Mouse (Mus musculus): Measurements from ENCODE around the gene Maz. TPM values are rescaled to one million over a fixed set of nuclear protein-coding genes. Genes with fewer than 3 reads are reported as not detected.

Maz gene
- polyA plus RNA-seq, 1 experiment from 2014 or later = 78.0 TPM

- Histone ChIP-seq H3K4me2 (no peak overlapping the region), H3K36me3 (replicated peaks) (0 out of 2 replicates have a peak, but pooled peaks cover 2% of the 10 kb centered on the region), H3K4me1 (no peaks in the 10 kb centered on the region), H3K27me3 (replicated peaks) (no peaks in the 10 kb centered on the region), H3K4me3 (no peak overlapping the region), H3K27ac (no peak overlapping the region), H3K9me3 (no peaks in the 10 kb centered on the region), H3K9ac (no peak overlapping the region)
- no peak for ATAC-seq (replicated peaks)
- WGBS = 41% methylated on average over 9 of the region's 9 CpGs
Measured at GRCm38 (mm10) chr7:126986319-126986718, 40.5 kb downstream of the Maz start.

DNA sequence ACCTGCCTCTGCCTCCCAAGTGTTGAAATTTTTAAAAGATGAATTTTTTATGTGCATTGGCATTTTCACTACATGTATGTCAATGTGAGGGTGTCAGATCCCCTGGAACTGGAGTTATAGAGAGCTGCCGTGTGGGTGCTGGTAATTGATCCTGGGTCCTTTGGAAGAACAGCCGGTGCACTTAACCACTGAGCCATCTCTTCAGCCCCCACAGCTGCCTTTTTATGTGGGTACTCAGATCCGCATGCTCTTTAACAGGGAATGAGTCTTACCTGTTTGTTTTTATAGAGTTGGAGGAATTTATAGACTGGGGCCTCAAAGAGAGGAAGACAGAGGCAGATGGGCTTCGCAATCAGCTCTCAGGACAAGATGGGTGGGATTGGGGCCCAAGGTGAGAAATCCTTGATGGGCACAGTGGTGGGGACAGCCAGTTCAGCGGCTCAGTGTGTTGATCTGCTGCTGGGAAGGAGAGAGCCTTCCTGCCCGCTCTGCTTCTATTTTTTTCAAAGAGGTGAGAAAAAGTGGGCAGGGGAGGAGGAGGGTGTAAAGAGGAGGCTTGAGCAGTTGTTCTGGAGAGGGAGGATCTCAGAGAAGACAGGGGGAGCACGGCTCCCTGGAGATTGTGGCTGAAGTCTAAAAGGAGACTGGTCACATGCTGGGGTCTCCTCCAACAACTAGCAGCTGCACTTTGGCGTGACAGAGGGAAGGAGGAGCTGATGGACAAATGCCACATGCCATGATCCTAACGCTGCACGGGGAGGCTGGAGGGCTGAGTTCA is 42.0 kb downstream of the Maz start:
- Histone ChIP-seq H3K9ac (no peak overlapping the region), H3K9me3 (no peaks in the 10 kb centered on the region), H3K27ac (no peak overlapping the region), H3K4me3 (no peak overlapping the region), H3K27me3 (replicated peaks) (no peaks in the 10 kb centered on the region), H3K4me1 (no peaks in the 10 kb centered on the region), H3K4me2 (no peak overlapping the region), H3K36me3 (replicated peaks) (peaks cover 7% of the 10 kb centered on the region; the same call in 1 of the 2 replicates)
- no peak for ATAC-seq (replicated peaks)
- 65% methylated on average over 10 of the region's 10 CpGs for WGBS

DNA sequence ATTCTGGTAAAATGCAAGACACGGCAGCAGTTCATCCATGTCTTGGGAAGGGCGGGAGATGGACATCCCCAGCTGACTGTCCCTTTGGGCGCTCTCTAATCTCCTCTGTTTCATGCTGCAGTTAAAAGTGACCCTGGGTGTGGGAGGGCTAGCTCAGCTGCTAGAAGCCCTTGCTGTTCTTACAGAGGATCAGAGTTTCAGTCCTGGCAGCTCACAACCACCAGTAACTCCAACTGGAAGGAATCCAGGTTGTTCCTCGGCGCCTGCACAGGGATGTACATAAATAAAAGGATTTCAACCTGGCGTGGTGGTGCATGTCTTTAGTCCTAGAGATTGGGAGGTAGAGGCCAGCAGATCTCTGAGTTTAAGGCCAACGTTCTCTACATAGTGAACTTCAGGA is 43.7 kb downstream of the Maz start:
- Histone ChIP-seq H3K36me3 (replicated peaks) (peaks cover 24% of the 10 kb centered on the region; the same call in 1 of the 2 replicates), H3K9ac (no peak overlapping the region), H3K27ac (no peak overlapping the region), H3K27me3 (replicated peaks) (no peaks in the 10 kb centered on the region), H3K9me3 (no peaks in the 10 kb centered on the region), H3K4me1 (peaks cover 4% of the 10 kb centered on the region; the same call in 1 of the 2 replicates), H3K4me3 (no peak overlapping the region), H3K4me2 (no peak overlapping the region)
- ATAC-seq (replicated peaks) = no peak
- 88% methylated on average over 7 of the region's 7 CpGs for WGBS

- no peak for ATAC-seq (replicated peaks)
- peaks cover 15% of the 10 kb centered on the region for H3K4me1 ChIP-seq
Measured at GRCm38 (mm10) chr7:126982054-126982453, 44.8 kb downstream of the Maz start.

DNA sequence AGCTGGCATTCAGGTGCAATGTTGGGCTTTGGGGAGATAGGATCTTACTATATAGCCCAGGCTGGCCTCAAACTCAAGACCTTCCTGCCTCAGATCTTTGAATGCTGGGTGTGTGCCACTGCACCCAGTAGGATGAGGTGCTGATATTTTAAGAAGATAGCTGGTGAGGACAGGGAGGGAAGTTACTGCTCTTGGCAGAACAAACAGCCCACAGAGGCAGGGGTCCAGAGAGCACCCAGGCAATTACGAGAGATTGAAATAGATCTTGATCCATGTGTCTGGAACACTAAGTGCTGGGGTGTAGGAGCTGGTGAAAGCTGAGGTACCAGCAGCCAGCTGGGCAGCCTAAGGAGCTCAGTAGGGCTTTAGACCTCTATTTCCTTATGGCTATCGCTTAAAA is 45.2 kb downstream of the Maz start:
- Histone ChIP-seq H3K4me2 (no peak overlapping the region), H3K27ac (no peak overlapping the region), H3K4me3 (no peak overlapping the region), H3K4me1 (peaks cover 17% of the 10 kb centered on the region), H3K9ac (no peak overlapping the region), H3K36me3 (replicated peaks) (peaks cover 26% of the 10 kb centered on the region; the same call in 1 of the 2 replicates), H3K9me3 (no peaks in the 10 kb centered on the region), H3K27me3 (replicated peaks) (no peaks in the 10 kb centered on the region)
- WGBS = 84% methylated on average over 2 of the region's 2 CpGs
- no peak for ATAC-seq (replicated peaks)

More at GRCm38 (mm10) chr7:126982054-126982453, 44.8 kb downstream of the Maz start:
- Histone ChIP-seq H3K4me2 (no peak overlapping the region), H3K9ac (no peak overlapping the region), H3K27ac (no peak overlapping the region), H3K4me3 (no peak overlapping the region), H3K9me3 (no peaks in the 10 kb centered on the region), H3K36me3 (replicated peaks) (peaks cover 26% of the 10 kb centered on the region; the same call in 1 of the 2 replicates), H3K27me3 (replicated peaks) (no peaks in the 10 kb centered on the region)
- WGBS = 90% methylated on average over 4 of the region's 4 CpGs

GRCm38 (mm10) chr7:126978841-126979240 is 48.0 kb downstream of the Maz start:
- H3K4me2 ChIP-seq = no peak overlapping the region
- H3K4me3 ChIP-seq = no peak overlapping the region
- no peak overlapping the region for H3K27ac ChIP-seq
- no peaks in the 10 kb centered on the region for H3K9me3 ChIP-seq
- ATAC-seq (replicated peaks) = no peak
- WGBS = 90% methylated on average over 6 of the region's 6 CpGs
- peaks cover 17% of the 10 kb centered on the region for H3K4me1 ChIP-seq
- H3K9ac ChIP-seq = no peak overlapping the region
- H3K27me3 ChIP-seq (replicated peaks) = no peaks in the 10 kb centered on the region
- peaks cover 26% of the 10 kb centered on the region; the same call in 1 of the 2 replicates for H3K36me3 ChIP-seq (replicated peaks)

GRCm38 (mm10) chr7:126976878-126977459 is 49.9 kb downstream of the Maz start:
- Histone ChIP-seq H3K27me3 (replicated peaks) (no peaks in the 10 kb centered on the region), H3K27ac (peak overlapping the region; percentile 98), H3K4me3 (peak overlapping the region; percentile 90), H3K9ac (peak overlapping the region; percentile 95), H3K4me2 (peak overlapping the region; percentile 82), H3K4me1 (peaks cover 17% of the 10 kb centered on the region), H3K36me3 (replicated peaks) (peaks cover 26% of the 10 kb centered on the region; the same call in 1 of the 2 replicates), H3K9me3 (no peaks in the 10 kb centered on the region)
- 27% methylated on average over 14 of the region's 14 CpGs for WGBS
- ATAC-seq (replicated peaks) = no peak

GRCm38 (mm10) chr7:126975950-126976866 is 50.6 kb downstream of the Maz start, which contains the start of gene Cdiptos:
Gene Cdiptos (minus strand): TSS chr7:126976098.
- H3K9ac ChIP-seq = peak within 1 kb of the TSS; percentile 95
- WGBS = 0% methylated on average over 55 of the region's 55 CpGs
- no peaks in the 10 kb centered on the region for H3K27me3 ChIP-seq (replicated peaks)
- H3K36me3 ChIP-seq (replicated peaks) = peaks cover 24% of the 10 kb centered on the region
- ATAC-seq (replicated peaks) = peak; percentile 95
- peak within 1 kb of the TSS; percentile 90 for H3K4me3 ChIP-seq
- peaks cover 17% of the 10 kb centered on the region for H3K4me1 ChIP-seq
- peak within 1 kb of the TSS; percentile 98 for H3K27ac ChIP-seq
- H3K9me3 ChIP-seq = no peaks in the 10 kb centered on the region
- peak within 1 kb of the TSS; percentile 82 for H3K4me2 ChIP-seq

- Histone ChIP-seq H3K27me3 (replicated peaks) (no peaks in the 10 kb centered on the region), H3K9ac (peak within 1 kb of the TSS; percentile 95), H3K9me3 (no peaks in the 10 kb centered on the region), H3K4me3 (peak within 1 kb of the TSS; percentile 90), H3K36me3 (replicated peaks) (peaks cover 27% of the 10 kb centered on the region), H3K27ac (peak within 1 kb of the TSS; percentile 98), H3K4me1 (peaks cover 17% of the 10 kb centered on the region), H3K4me2 (peak within 1 kb of the TSS; percentile 82)
- WGBS = 0% methylated on average over 1 of the region's 1 CpGs
- ATAC-seq (replicated peaks) = no peak
Measured at GRCm38 (mm10) chr7:126975893-126975949, 51.1 kb downstream of the Maz start, which contains the start of gene Cdipt. Gene Cdipt (plus strand): TSS chr7:126975914.

- H3K9me3 ChIP-seq = no peaks in the 10 kb centered on the region
- H3K4me1 ChIP-seq = peaks cover 17% of the 10 kb centered on the region
- peak overlapping the region; percentile 82 for H3K4me2 ChIP-seq
- no peaks in the 10 kb centered on the region for H3K27me3 ChIP-seq (replicated peaks)
- peak overlapping the region; percentile 98; the same call in 1 of the 2 replicates for H3K27ac ChIP-seq
- ATAC-seq (replicated peaks) = peak; percentile 16; the same call in 1 of the 2 replicates
- WGBS = 14% methylated on average over 8 of the region's 8 CpGs
- peaks cover 29% of the 10 kb centered on the region for H3K36me3 ChIP-seq (replicated peaks)
- H3K9ac ChIP-seq = no peak overlapping the region
- peak overlapping the region; percentile 90 for H3K4me3 ChIP-seq
Measured at GRCm38 (mm10) chr7:126975493-126975892, 51.3 kb downstream of the Maz start.

Measured in midbrain, embryonic 15.5 days (tissue).